Mouse (Mus musculus): ENCODE data around the gene 4931414P19Rik. TPM values are rescaled to one million over a fixed set of nuclear protein-coding genes. Genes with fewer than 3 reads are reported as not detected.

Gene 4931414P19Rik
- total RNA-seq (2021): 1 to 10 TPM; 8.3 to 9.0 TPM
- long read RNA-seq, experiment 1, partial matches to known transcripts: 6 of 9 reads
- long read RNA-seq, experiment 1, other reads (novel, unspliced or antisense): 0 of 9 reads
- long read RNA-seq, experiment 2, partial matches to known transcripts: 1 of 2 reads
- long read RNA-seq, experiment 2, other reads (novel, unspliced or antisense): 0 of 2 reads

DNA sequence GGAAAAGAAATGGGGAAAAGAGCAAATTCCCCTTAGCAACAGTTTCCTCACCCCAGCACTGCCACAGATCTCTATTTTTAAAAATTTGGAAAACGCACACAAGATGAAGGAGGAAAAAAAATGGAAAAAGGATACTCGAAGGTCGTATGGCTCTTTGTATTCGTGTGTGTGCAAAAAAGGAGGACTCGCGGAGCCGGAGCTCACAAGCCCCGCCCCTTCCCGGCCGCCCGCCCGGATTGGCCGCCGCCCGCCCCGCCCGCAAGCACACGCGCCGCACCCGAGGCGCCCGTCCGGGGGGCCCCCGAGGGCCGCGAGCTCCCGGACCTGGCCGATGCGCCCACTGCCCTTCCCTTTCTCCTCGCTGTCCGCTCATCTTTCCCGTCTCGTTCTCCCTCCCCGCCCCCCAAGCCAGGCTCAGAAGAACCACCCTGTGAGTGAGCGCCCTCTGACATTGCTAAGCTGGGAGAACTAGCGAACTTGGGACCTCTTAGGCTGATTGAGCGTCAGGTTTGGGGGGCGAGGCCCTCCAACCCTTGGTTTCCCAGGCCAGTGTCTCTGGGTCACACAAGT is at the start of gene 4931414P19Rik:
Gene 4931414P19Rik (minus strand): TSS at position 242 of the 570 bp plus-strand sequence.
- Histone ChIP-seq H3K4me3 (peak within 1 kb of the TSS; percentile 48), H3K27ac (peak within 1 kb of the TSS; percentile 89)
- intact Hi-C loops (cut with DNase I): no loop called here
- no peak for TF ChIP-seq CTCF (IDR thresholded peaks at IDR 0.05)
- peak; percentile 73 to 77 for DNase-seq (ENCODE audit: extremely low spot score in 1 of 2, low spot score in 2 of 2)

GRCm38 (mm10) chr14:54653496-54653895 is 47.7 kb upstream of the 4931414P19Rik start:
- H3K27ac ChIP-seq: peak overlapping the region; percentile 94
- intact Hi-C loops (cut with DNase I): loop anchor here (2.0 kb wide), 1 partner anchor 33 kb away; the partner anchor contains the start of genes 1700123O20Rik and Acin1
- peak; percentile 79 to 82 for DNase-seq (ENCODE audit: extremely low spot score in 1 of 2, low spot score in 2 of 2)

DNA sequence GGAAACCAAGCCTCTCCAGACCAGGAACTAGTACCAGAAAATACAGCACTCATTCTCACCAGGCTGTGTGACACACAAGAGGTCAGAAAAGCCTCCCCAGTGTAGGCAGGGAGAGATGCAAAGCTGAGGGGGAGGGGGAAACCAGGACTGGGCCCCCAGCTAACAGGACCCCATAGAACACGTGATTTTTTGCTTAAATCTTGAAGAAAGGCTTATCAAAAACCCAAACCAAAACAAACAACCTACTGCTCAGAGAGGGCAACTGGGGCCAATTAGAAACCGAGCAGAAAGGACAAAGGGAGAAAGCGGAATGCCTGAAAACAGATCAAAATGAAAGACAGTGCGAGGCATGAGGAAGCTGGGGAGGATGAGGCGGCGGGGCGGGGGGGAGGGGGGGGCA is 47.0 kb upstream of the 4931414P19Rik start:
- Histone ChIP-seq H3K27ac (peak overlapping the region; percentile 94), H3K4me3 (peak overlapping the region; percentile 79)
- no peak for DNase-seq (ENCODE audit: extremely low spot score in 1 of 2, low spot score in 2 of 2)
- intact Hi-C loops (cut with DNase I): loop anchor here (2.0 kb wide), 1 partner anchor 34 kb away; the partner anchor contains the start of genes 1700123O20Rik and Acin1
- no peak for TF ChIP-seq CTCF (IDR thresholded peaks at IDR 0.05)

More at GRCm38 (mm10) chr14:54653496-54653895, 47.7 kb upstream of the 4931414P19Rik start:
- H3K4me3 ChIP-seq: peak overlapping the region; percentile 79
- TF ChIP-seq CTCF (IDR thresholded peaks at IDR 0.05): no peak; the same call in 1 of the 2 replicates

DNA sequence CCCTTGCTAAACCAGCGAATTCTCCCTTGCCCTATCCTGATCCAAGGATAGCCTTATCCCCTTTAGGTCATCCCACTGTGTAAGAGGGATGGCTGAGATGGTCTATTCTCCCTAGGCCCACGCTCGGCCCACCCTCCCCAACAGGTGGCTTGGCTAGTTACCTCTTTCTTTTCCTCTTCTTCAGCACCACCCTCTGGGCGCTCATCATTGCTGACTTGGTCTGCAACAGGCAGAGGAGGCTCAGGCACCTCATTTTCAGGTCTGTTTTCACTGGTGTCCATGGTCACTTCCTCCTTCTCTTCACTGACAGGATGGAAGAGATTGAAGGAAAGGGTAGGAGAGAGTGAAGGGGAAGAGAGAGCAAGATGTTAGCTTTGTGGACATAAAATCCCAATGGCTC is 45.8 kb upstream of the 4931414P19Rik start:
- TF ChIP-seq CTCF (IDR thresholded peaks at IDR 0.05): no peak
- no peak for DNase-seq (ENCODE audit: extremely low spot score in 1 of 2, low spot score in 2 of 2)
- no peak overlapping the region for H3K4me3 ChIP-seq
- intact Hi-C loops (cut with DNase I): loop anchor here (2.0 kb wide), 1 partner anchor 49 kb away; no protein-coding TSS in a partner anchor
- H3K27ac ChIP-seq: no peak overlapping the region

DNA sequence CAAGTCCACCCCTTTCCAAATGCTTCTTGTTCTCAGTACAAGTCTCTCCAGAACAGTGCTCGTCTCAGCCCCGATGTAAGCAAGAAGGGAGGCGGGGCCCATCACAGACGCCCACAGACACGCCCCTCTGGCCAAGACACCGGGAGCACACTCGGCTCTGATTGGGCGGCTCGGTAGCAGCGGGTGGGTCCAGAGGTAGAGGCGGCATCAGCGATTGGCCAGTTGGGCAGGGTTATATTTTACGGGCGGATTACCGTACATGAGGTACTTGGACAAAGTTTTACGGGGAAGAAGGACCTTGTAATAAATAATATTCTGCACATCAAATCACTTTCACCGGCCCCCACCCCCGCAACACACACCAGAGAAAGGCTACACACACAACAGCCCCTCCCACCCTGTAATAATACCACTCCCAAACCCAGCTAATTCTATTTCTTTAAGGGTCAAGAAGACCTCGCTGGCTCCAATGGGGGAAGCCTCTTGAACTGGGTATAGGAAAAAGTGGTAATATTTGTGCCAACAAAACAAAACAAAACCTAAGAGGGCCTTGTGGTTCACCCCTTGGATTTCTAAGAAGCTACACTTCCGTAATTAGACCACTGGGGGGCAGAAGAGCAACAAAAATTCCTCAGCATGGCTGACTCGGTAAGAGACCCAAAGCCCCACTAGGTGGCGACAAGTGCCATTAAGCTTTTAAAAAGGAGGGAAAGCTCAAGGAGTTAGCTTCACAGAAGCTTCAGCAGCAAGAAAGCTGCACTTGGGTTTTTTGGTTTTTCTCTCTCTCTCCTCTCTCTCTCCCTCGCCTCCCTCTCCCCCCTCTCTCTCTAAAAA is 45.0 kb upstream of the 4931414P19Rik start:
- Histone ChIP-seq H3K27ac (no peak overlapping the region), H3K4me3 (no peak overlapping the region)
- intact Hi-C loops (cut with DNase I): loop anchor here (2.0 kb wide), 1 partner anchor 50 kb away; no protein-coding TSS in a partner anchor
- peak; percentile 80 to 82 for DNase-seq (ENCODE audit: extremely low spot score in 1 of 2, low spot score in 2 of 2)
- TF ChIP-seq CTCF (IDR thresholded peaks at IDR 0.05): peak; percentile 95

DNA sequence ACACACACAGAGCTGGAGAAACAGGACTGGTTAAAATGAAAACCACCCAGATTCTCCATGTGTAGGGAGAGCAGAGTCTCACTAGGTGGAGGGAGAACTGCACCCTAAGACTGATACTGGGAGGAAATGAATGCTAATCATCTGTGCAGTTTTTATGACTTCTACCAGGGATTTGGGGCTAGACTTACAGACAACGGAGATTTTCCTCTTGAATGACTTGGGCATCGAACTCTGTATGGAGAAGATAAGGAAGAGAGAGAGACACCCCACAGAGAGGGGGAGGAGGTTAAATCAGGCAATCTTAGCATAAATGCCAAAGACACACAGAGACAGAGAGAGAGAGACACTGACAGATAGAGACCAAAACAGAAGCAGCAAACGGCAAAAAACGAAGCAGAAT is 42.1 kb upstream of the 4931414P19Rik start:
- TF ChIP-seq CTCF (IDR thresholded peaks at IDR 0.05): no peak
- Histone ChIP-seq H3K4me3 (no peak overlapping the region), H3K27ac (no peak overlapping the region)
- no peak for DNase-seq (ENCODE audit: extremely low spot score in 1 of 2, low spot score in 2 of 2)
- intact Hi-C loops (cut with DNase I): no loop called here

DNA sequence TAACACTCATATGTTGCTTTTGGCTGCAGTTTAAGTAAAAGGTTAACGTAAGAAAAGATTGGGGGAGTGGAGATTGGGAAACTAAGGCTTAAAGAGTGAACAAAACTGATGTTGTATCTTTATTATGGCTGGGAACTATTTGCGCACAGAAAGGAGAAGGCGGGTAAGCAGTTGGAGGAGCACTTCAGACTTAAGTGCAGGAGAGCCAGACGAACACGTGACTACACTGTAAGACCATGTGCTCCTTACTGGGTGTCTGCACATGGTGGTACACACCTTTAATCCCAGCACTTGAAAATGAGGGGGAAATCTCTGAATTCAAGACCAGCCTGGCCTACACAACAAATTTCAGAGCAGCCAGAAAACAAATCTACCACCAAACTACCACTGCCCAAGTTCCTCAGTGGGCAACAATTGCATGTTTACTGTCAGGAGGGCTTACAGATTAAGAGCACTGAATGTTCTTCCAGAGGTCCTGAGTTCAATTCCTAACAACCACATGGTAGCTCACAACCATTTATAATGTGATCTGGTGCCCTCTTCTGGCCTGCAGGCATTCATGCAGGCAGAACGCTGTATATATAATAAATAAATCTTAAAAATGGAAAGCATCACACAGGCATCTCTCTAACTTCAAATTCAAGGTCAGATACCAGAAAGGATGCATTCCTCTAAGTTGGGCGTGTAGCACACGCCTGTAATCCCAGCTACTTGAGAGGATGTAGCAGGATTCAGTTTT is 41.3 kb upstream of the 4931414P19Rik start:
- Histone ChIP-seq H3K4me3 (no peak overlapping the region), H3K27ac (no peak overlapping the region)
- intact Hi-C loops (cut with DNase I): no loop called here
- no peak for DNase-seq (ENCODE audit: extremely low spot score in 1 of 2, low spot score in 2 of 2)
- peak; percentile 64 for TF ChIP-seq CTCF (IDR thresholded peaks at IDR 0.05)

DNA sequence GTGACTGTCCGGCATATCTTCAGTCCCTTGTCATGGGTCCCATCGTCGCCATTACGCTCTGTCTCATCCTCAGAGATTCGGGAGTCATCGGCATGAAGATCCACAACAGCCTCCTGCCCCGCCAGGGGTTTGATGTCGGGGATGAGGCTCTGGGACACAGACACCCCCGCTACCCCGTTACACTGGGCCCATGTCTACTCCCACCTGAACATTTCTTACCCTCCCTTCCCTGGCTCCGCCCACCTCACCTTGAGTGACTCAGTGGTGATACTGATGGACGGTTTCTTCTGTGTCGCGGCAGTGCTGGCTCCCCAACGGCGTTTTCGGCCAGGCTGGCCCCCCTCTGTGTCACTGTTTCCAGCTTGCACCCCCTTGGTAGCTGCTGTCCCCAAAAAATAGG is 40.7 kb upstream of the 4931414P19Rik start:
- TF ChIP-seq CTCF (IDR thresholded peaks at IDR 0.05): no peak
- H3K4me3 ChIP-seq: no peak overlapping the region
- no peak overlapping the region for H3K27ac ChIP-seq
- intact Hi-C loops (cut with DNase I): no loop called here
- DNase-seq (ENCODE audit: extremely low spot score in 1 of 2, low spot score in 2 of 2): no peak

GRCm38 (mm10) chr14:54644294-54644693 is 38.5 kb upstream of the 4931414P19Rik start:
- Histone ChIP-seq H3K27ac (no peak overlapping the region), H3K4me3 (no peak overlapping the region)
- no peak for TF ChIP-seq CTCF (IDR thresholded peaks at IDR 0.05)
- DNase-seq (ENCODE audit: extremely low spot score in 1 of 2, low spot score in 2 of 2): no peak
- intact Hi-C loops (cut with DNase I): loop anchor here (5.0 kb wide), 2 partner anchors 62 to 582 kb away; no protein-coding TSS in a partner anchor

DNA sequence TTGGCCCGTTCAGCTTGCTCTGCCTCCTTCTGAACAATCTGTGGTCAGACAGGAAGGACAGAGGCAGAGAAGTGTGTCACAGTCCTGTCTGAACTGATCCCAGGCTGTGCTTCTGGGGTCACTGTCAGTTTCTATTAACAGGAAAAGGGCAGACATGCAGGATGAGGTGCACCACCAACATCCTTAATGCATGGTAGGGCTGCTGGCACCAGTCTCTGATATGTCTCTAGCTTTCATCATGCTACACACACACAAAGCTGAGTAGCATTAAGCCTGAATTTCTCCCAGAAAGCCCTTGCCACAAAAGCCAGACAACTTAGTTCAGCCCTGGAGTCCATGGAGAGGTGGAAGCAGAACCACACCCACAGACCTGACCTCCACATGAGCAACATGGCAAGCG is 37.2 kb upstream of the 4931414P19Rik start:
- Histone ChIP-seq H3K4me3 (no peak overlapping the region), H3K27ac (no peak overlapping the region)
- intact Hi-C loops (cut with DNase I): loop anchor here (5.0 kb wide), 2 partner anchors 61 to 581 kb away; no protein-coding TSS in a partner anchor
- TF ChIP-seq CTCF (IDR thresholded peaks at IDR 0.05): no peak
- no peak for DNase-seq (ENCODE audit: extremely low spot score in 1 of 2, low spot score in 2 of 2)

Data from left cerebral cortex, adult 2 months (tissue).